Mouse (Mus musculus) cerebellum, adult 18-20 months (tissue): Measurements from ENCODE around the gene Mgst3.
"Not testable (repeated sequence)": the region's sequence is repeated elsewhere in the genome, so short reads cannot be mapped to it uniquely, and the experiment has no call there.

ENCODE experiments used
- DNase-seq, 2 experiments: peaks; one replicate each; pipeline ENCODE4 v3.0.0; 2021

Gene Mgst3

DNA sequence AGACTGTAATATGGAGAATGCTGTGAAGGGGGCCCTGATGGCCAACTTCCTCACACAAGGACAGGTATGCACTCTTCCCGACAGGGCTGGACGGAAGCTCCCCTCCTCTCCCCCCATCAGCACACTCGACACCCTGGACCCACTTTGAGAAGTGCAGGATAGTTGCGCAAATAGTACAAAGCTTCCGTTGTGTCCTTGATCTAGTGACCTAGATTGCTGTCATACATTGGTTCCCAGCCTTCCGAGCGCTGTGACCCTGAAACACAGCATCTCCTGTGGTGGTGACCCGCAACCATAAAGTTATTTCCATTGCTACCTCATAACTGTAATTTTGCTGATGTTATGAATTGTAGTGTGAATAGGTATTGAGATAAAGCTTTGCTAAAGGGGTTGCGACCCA lies 36.3 kb downstream of the Mgst3 start:
- DNase-seq, result no peak

DNA sequence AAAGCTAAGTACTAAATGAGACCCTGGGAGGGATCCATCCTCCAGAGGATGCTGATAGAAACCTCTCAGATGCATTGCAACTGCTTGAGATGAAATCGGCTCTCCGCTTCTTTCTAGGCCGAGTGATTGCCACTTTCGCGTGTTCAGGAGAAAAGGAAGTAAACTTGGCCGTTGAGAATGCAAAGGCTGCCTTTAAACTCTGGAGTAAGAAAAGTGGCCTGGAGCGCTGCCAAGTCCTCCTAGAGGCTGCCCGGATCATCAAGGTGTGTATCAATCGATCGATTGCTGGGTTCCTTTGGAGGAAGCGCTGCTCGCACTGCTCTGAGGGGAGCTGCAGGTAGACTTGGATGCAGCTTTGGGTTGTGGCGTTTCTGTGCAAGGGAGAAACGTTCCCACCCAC lies 41.2 kb downstream of the Mgst3 start:
- DNase-seq, result no peak

DNA sequence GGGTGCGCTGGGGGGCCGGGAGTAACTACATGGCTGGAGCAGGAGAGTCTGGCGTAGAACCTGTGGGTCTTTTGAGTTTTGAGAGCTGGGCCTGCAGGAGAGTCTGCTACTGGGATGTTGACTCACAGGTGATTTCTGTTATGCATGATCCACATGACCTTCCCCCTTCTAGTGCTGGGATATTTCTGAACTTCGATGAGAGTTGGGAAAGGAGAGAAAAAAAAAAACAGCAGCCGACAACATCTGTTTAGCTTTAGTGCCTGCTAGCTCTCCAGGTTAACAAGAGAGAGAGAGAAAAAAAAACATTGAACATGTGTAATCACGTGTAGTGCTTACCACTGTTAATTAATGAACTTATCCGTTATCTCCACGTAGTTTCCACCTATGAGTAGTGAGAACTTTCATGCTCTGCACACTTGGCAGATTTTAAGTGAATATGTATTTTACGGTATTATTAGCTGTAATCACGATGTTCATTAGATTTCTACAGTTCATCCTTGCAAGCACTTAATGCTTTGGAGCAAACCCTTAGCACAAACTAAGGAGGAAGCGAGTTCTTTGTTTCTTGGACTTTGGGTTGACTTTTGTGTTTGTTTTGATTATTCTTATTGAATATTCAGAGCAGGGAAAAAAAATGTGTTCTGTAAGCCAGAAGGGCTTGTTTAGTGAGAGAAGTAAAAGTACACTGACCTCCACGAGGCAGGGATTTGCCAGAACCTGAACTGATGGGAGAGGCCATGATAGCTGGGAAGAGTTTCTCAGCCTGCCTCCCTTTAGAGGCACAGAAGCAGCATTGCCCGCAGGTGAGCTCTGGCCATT lies 42.8 kb downstream of the Mgst3 start:
- DNase-seq, result no peak

DNA sequence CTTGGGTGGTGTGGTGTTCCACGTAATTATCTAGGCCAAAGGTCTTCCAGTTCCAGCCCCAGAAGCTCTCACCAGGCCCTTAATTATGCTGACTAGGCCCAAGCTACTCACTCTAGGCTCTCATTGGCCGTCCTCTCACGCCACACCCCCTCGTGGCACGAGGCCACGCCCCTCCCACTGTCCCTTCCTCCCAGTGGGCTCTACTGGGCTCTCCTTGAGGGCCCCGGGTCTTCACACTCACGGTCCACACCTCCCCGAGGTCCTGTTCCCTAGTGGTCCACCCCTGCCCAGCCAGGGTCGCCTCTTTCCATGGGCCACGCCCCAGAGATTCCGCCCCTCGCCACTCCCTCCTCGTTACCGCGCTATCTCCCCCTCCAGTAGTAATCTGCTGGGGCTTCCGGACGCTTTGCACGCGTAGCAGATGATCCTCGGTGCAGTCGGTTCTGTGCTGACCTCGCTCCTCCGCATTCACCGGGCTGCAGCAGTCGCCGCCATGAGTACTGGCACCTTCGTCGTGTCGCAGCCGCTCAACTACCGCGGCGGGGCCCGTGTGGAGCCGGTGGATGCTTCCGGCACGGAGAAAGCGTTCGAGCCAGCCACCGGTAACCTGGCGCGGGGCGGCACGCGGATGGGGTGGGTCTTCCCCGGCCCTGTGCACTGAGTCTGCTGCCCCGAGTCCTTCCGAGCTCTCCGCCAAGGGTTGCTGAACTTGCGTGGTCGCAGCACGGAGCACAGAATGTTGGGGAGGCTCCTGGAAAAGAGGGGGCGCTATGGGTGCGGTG lies 43.6 kb downstream of the Mgst3 start, which contains the start of gene Aldh9a1:
Aldh9a1 (plus strand) TSS at position 177 of the 782 bp plus-strand sequence.
- DNase-seq, result peak; percentile 86 to 88

DNA sequence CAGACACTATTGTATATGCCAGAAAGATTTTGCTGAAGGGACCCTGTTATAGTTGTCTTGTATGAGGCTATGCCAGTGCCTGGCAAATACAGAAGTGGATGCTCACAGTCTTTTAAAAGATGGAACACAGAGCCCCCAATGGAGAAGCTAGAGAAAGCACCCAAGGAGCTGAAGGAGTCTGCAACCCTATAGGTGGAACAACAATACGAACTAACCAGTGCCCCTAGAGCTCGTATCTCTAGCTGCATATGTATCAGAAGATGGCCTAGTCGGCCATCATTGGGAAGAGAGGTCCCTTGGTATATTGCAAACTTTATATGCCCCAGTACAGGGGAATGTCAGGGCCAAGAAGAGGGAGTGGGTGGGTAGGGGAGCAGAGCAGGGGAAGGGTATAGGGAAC lies 44.4 kb downstream of the Mgst3 start:
- not testable (repeated sequence) for DNase-seq

DNA sequence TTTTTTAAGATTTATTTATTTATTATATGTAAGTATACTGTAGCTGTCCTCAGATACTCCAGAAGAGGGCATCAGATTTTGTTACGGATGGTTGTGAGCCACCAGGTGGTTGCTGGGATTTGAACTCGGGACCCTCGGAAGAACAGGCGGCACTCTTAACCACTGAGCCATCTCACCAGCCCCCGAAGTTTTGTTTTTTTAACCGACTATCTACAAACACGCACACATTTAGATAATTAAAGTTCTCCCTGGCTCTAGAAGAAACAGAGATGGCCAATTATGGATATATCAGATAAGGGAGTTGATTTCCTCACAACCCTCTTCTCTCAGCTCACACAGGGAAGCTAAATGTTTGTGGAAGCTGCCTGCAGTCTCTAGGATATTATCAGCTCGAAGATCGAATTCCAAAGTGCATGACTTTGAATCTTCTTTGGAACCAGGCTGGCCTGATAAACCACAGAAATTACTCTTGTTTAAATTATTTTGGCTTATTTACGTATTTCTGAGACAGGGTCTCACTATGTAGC lies 47.6 kb downstream of the Mgst3 start:
- DNase-seq, result not testable (repeated sequence)

DNA sequence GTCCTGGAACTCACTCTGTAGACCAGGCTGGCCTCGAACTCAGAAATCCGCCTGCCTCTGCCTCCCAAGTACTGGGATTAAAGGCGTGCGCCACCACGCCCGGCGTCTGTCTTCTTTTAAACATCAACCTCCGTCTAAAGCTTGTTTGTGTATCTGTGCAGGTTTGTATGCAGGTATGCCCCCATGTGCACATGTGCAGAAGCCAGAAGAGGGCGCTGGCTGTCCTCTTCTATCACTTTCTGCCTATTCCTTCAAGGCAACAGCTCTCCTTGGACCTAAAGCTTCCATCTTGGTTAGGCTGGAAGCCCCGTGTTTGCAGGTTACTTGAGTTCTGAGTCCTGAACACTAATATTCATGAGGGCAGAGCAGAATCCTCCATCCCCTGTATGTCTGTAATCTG lies 50.8 kb downstream of the Mgst3 start:
- no peak for DNase-seq

DNA sequence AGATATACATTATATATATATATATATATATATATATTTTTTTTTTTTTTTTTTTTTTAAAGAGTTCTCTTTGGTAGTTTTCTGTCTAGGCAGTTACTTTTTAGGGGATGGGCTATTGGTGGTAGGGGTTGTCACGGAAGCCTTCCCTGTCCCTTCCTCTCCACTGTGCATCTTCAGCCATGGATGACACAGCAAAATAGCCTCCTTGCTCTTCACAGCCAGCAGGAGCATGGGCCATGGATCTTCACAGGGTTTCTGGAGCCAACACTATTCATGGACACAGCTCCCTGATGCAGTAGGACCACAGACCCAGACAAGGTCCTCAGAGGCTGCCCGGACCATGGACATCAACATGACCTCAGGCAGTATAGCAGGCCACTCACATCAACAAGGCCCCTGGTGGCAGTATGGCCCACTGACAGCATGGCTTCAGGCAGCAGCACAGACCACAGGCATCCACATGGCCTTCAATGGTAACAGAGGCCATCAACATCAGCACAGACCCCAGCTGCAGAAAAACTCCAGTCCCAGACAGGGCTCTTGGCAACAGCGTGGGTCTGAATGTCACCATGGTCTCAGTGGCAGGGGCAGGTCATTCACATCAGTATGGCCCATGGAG lies 52.6 kb downstream of the Mgst3 start:
- no peak for DNase-seq

DNA sequence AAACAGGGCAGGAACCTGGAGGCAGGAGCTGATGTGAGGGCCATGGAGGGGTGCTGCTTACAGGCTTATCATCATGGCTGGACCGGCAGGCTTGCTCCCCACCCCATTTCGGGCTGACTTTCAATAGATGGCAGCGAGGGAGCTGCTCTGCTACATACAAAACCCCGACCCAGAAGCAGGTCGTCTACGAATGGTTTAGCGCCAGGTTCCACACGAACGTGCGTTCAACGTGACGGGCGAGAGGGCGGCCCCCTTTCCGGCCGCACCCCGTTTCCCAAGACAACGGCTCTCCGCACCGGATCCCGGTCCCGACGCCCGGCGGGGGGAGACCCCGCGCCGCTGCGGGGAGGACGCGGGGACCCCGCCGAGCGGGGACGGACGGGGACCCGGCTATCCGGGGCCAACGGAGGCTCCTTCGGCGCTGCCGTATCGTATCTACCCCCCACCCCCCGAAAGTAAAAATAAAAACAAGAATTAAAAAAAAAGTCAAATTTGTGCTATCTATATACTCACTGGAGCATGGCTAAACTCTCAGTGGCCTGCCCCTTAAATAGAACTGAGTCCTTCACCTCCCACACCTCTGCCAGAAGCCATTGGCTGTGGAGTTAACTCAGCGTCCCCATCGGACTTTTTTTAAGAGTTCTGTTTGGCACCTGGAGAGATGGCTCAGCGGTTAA lies 53.4 kb downstream of the Mgst3 start:
- DNase-seq, result peak in 1 of 2 experiments; percentile 22

DNA sequence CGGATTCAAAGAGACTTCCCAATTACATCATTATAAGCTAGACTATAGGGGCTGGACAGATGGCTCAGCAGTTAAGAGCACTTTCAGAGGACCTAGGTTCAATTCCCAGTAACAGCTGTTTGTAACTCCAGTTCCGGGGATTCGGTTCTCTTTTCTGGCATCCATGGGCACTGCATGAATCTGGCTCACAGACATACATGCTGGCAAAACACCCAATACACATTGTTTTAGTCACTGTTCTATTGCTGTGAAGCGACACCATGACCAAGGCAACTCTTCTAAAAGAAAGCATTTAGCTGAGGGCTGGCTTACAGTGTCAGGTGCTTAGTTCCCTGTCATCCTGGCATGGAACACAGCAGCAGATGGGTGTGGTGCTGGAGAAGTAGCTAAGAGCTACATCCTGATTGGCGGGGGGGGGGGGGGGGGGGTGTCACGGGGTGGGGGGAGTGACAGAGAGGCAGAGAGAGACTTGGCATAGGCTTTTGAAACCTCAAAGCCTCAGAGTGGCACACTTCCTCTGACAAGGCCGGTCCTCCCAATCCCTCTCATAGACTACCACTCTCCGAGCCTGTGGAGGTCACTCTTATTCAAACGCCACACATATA lies 54.4 kb downstream of the Mgst3 start:
- DNase-seq, result peak; percentile 22 to 43

DNA sequence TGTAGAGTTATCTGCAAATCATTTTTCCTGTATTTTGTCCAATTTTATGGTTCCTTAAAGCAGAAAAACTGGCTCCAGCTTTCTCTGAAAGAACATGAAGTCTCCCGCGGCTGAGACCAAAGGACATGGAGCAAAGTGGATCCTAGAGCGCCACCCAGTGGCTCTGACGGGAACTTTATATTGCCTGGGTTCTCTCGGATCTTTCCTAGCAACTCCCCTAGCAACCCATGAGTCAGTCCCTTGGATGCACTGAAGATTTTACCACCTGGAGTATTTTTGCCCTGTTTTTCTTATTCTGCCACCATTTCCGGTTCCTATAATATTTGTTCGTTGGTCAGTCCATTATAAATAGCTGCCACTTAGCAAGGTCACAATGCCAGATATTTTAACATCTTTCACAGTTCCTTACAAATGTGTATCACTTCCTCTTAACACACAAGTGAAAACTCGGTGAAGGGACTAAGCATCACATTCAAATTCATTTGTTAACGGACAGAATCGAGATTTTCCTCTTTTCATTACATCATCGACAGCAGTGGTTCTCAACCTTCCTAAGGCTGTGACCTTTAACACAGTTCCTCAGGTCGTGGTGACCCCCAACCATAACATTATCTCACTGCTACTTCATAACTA lies 56.1 kb downstream of the Mgst3 start:
- DNase-seq, result peak; percentile 84 to 91

DNA sequence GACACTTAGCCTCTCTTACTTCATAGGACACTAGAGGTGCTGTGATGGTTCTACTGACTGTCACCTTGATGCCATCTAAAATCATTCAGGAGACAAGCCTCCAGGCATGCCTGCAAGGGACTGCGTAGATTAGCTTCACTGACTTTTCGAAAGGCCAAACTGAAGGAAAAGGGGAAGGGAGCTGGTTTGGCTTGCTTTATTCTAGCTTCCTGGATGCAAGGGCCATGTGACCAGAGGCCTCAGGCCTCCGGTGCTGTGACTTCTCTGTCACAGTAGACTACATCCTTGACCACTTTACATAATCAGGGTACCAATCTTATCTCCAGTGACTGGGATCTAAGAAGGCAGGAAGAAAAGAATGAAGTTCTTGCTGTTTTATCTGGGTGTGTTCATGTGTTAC lies 57.2 kb downstream of the Mgst3 start:
- DNase-seq, result no peak

DNA sequence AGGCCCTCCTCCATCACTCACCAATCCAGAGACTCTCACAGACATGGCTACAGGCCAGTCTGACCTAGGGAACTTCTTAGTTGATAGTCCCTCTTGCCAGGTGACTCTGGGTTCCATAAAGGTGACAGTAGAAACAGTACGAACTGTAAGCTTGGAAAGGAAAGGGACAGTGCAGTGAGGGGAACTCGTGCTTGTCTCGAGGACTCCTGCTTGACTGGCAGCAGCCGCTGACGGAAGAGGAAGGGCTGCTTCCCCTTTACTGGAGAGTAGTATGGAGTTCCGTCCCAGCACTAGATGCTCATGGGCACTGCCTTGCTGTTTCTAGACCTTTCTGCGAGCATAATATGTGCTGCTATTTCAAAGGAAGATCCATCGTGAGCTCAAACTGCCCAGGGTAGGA lies 62.5 kb downstream of the Mgst3 start:
- DNase-seq, result no peak

DNA sequence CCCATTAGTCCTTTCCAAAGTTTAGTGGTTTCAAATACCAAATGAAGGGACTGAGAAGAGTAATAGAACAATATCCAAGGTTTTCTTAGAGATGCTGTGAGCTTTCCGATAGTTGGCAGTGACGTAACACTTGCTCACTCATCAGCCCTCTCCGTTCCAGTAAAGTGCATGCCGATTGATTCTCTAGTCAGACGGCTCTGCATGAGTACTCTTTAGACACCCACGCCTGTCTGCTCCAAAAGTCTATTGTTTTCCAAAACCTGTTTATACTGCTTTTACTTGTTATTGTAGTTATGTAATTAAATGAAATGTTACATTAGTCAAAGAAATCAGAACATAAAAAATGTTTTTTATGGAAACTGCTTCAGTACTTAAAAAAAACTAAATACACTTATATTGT lies 64.9 kb downstream of the Mgst3 start:
- no peak for DNase-seq
